Mouse (Mus musculus): ENCODE measurements around the gene Gjb1. TPM values are rescaled to one million over a fixed set of nuclear protein-coding genes. Genes with fewer than 3 reads are reported as not detected.
A peak's percentile ranks its signal among the peaks of the same experiment; 100 is the strongest.

Gene Gjb1
- polyA plus RNA-seq, 1 experiment from 2014 or later = 1.2 TPM

- no peaks in the 10 kb centered on the region for H3K9me3 ChIP-seq
- no peaks in the 10 kb centered on the region for H3K27me3 ChIP-seq
- no peak overlapping the region for H3K9ac ChIP-seq
- H3K4me2 ChIP-seq = no peak overlapping the region
- no peak overlapping the region for H3K4me3 ChIP-seq
- H3K36me3 ChIP-seq = no peaks in the 10 kb centered on the region
- ATAC-seq (ENCODE audit: low FRiP score) = no peak
- 84% methylated on average over 3 of the region's 3 CpGs for WGBS
- no peak overlapping the region for H3K27ac ChIP-seq
- no peaks in the 10 kb centered on the region for H3K4me1 ChIP-seq (replicated peaks)
These were observed 5.6 kb upstream of the Gjb1 start for GRCm38 (mm10) chrX:101370573-101370972.

- no peak overlapping the region for H3K4me2 ChIP-seq
- no peaks in the 10 kb centered on the region for H3K4me1 ChIP-seq (replicated peaks)
These were observed 3.2 kb upstream of the Gjb1 start for GRCm38 (mm10) chrX:101372946-101373345.

DNA sequence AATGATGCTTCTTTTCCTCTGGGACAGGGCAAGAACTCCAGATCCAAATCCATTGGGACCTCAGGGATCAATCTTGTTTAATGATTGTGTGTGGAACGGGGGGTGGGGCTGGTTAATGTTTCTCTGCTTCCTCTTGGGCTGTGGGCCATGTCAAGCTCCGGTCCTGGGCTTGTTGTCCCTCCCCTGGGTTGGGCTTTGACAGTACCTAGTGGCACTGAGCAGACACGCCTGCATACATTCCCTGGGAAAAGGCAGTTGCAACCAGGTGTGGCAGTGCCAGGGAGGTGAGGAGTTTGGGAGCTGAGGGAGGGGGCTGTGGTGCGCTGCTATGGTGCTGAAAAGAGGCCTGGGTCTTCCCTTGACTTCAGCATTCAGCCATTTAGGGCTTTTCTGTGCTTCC is 898 bp downstream of the Gjb1 start:
- Histone ChIP-seq H3K9me3 (no peaks in the 10 kb centered on the region), H3K27me3 (peaks cover 16% of the 10 kb centered on the region), H3K27ac (no peak overlapping the region), H3K4me2 (no peak overlapping the region), H3K36me3 (no peaks in the 10 kb centered on the region), H3K4me1 (replicated peaks) (no peaks in the 10 kb centered on the region), H3K9ac (no peak overlapping the region), H3K4me3 (no peak overlapping the region)
- ATAC-seq (ENCODE audit: low FRiP score) = no peak
- 77% methylated on average over 4 of the region's 4 CpGs for WGBS

More at GRCm38 (mm10) chrX:101372946-101373345, 3.2 kb upstream of the Gjb1 start:
- Histone ChIP-seq H3K36me3 (no peaks in the 10 kb centered on the region), H3K27ac (no peak overlapping the region), H3K9ac (no peak overlapping the region), H3K4me3 (no peak overlapping the region), H3K27me3 (no peaks in the 10 kb centered on the region), H3K9me3 (no peaks in the 10 kb centered on the region)
- no peak for ATAC-seq (ENCODE audit: low FRiP score)
- WGBS = 64% methylated on average over 5 of the region's 5 CpGs

DNA sequence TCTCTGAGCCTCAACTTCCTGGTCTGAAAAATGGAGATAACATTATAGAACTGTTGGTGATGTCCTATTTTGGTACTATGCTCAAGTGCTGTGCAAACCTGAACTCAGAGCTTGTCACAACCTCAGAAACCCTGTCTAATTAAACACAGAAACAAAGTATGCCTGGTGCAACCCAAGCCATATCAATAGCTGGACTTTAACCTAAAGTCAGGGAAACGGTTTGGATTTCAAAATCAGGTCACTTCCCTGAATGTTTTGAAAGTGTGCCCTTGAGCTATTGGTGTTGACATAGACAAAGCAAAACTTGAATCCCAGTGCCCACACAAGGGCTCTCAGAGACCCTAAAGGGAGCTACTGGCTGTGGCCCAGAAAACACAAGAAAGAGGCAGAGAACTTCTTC is 3.6 kb downstream of the Gjb1 start:
- no peak for ATAC-seq (ENCODE audit: low FRiP score)
- Histone ChIP-seq H3K9ac (no peak overlapping the region), H3K9me3 (no peaks in the 10 kb centered on the region), H3K4me2 (no peak overlapping the region), H3K4me1 (replicated peaks) (peaks cover 13% of the 10 kb centered on the region; the same call in 1 of the 2 replicates), H3K4me3 (no peak overlapping the region), H3K27me3 (peaks cover 40% of the 10 kb centered on the region), H3K36me3 (no peaks in the 10 kb centered on the region), H3K27ac (no peak overlapping the region)
- 69% methylated on average over 1 of the region's 1 CpGs for WGBS

DNA sequence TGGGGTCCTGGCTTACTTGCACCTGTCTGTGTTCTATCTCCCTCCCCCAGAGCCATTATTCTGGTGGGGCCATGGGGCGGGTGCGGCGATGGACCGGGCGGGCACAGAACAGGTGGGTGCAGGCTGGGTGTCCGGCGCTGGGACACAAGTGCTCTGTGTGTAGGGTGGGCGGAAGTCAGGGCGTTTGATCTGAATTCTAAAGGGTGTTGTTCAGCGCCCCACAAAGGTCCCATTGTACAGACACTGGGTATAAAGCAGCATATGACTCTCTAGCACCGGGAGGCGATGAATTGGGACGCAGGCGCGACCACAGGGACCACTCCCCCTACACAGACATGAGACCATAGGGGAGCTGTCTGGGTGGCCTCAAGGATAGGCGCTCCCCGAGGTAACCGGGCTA is 7.3 kb downstream of the Gjb1 start:
- no peak overlapping the region for H3K4me3 ChIP-seq
- ATAC-seq (ENCODE audit: low FRiP score) = peak; percentile 23; the same call in 1 of the 2 replicates
- H3K36me3 ChIP-seq = no peaks in the 10 kb centered on the region
- H3K4me1 ChIP-seq (replicated peaks) = peaks cover 22% of the 10 kb centered on the region; the same call in 1 of the 2 replicates
- no peak overlapping the region for H3K4me2 ChIP-seq
- WGBS = 25% methylated on average over 18 of the region's 18 CpGs
- H3K27ac ChIP-seq = no peak overlapping the region
- H3K9ac ChIP-seq = no peak overlapping the region
- H3K9me3 ChIP-seq = no peaks in the 10 kb centered on the region
- peaks cover 63% of the 10 kb centered on the region for H3K27me3 ChIP-seq

DNA sequence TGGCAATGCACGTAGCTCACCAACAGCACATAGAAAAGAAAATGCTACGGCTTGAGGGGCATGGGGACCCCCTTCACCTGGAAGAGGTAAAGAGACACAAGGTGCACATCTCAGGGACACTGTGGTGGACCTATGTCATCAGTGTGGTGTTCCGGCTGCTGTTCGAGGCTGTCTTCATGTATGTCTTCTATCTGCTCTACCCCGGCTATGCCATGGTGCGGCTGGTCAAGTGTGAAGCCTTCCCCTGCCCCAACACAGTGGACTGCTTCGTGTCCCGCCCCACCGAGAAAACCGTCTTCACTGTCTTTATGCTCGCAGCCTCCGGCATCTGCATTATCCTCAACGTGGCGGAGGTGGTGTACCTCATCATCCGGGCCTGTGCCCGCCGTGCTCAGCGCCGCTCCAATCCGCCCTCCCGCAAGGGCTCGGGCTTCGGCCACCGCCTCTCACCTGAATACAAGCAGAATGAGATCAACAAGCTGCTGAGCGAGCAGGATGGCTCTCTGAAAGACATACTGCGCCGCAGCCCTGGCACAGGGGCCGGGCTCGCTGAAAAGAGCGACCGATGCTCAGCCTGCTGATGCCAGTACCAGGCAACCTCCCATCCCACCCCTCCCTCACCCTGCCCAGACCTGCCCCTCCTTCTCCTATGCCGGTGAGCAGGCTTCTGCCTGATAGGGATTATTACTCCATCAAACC is 8.4 kb downstream of the Gjb1 start:
- Histone ChIP-seq H3K9me3 (no peaks in the 10 kb centered on the region), H3K9ac (peak overlapping the region; percentile 58), H3K27ac (no peak overlapping the region), H3K4me3 (peak overlapping the region; percentile 34), H3K27me3 (peaks cover 63% of the 10 kb centered on the region), H3K4me2 (peak overlapping the region; percentile 54), H3K4me1 (replicated peaks) (peaks cover 22% of the 10 kb centered on the region; the same call in 1 of the 2 replicates), H3K36me3 (no peaks in the 10 kb centered on the region)
- peak; percentile 76 for ATAC-seq (ENCODE audit: low FRiP score)
- 21% methylated on average over 32 of the region's 32 CpGs for WGBS

DNA sequence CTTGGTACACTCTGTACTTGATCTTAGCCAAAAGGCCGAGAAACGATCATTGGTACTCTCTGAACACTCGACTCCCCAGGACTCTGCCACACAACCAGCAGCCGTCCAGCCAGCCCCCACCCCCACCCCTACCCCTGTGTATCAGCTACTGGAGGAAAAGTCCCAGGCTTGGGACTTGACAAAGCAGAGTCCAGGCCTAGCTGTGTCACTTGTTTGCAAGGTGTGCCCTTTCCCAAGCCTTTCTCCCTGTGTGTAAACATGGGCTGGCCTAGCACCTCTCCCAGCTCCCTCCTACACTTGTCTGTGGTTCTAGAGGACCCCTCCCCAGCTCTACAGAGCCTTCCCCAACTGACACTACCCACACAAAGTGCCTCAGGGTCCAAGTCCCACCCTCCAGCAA is 10.0 kb downstream of the Gjb1 start:
- Histone ChIP-seq H3K9me3 (no peaks in the 10 kb centered on the region), H3K36me3 (no peaks in the 10 kb centered on the region), H3K27me3 (peaks cover 55% of the 10 kb centered on the region), H3K4me2 (no peak overlapping the region), H3K9ac (no peak overlapping the region), H3K4me1 (replicated peaks) (peaks cover 22% of the 10 kb centered on the region; the same call in 1 of the 2 replicates), H3K27ac (no peak overlapping the region), H3K4me3 (no peak overlapping the region)
- WGBS = 31% methylated on average over 4 of the region's 4 CpGs
- ATAC-seq (ENCODE audit: low FRiP score) = no peak

GRCm38 (mm10) chrX:101388866-101389537 is 12.8 kb downstream of the Gjb1 start:
- H3K4me1 ChIP-seq (replicated peaks) = peaks cover 16% of the 10 kb centered on the region; the same call in 1 of the 2 replicates
- no peaks in the 10 kb centered on the region for H3K36me3 ChIP-seq
- H3K27ac ChIP-seq = no peak overlapping the region
- no peak overlapping the region for H3K9ac ChIP-seq
- no peak overlapping the region for H3K4me2 ChIP-seq
- H3K27me3 ChIP-seq = peaks cover 29% of the 10 kb centered on the region
- no peak for ATAC-seq (ENCODE audit: low FRiP score)
- WGBS = 58% methylated on average over 5 of the region's 5 CpGs
- no peaks in the 10 kb centered on the region for H3K9me3 ChIP-seq
- no peak overlapping the region for H3K4me3 ChIP-seq

DNA sequence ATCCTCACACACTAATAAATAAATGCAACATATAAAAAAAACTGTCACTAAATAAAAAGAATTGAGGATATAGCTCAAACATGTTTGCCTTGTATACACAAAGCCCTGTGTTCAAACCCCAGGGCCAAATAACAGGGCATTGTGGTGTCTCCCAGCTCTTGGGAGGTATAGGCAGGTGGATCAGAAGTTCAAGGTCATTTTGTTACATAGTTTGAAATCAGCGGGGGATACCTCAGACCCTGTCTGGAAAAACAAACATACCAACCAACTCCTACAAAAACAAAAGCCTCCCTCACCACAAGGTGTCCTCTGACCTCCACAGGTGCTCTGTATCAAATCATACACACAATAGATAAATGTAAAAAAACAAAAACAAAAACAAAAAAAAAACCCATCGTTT is 18.2 kb downstream of the Gjb1 start:
- no peak overlapping the region for H3K9ac ChIP-seq
- no peaks in the 10 kb centered on the region for H3K9me3 ChIP-seq
- no peak overlapping the region for H3K4me2 ChIP-seq
- no peaks in the 10 kb centered on the region for H3K4me1 ChIP-seq (replicated peaks)
- no peak overlapping the region for H3K4me3 ChIP-seq
- H3K27ac ChIP-seq = no peak overlapping the region
- WGBS = 58% methylated on average over 2 of the region's 2 CpGs
- peaks cover 28% of the 10 kb centered on the region for H3K27me3 ChIP-seq
- ATAC-seq (ENCODE audit: low FRiP score) = no peak
- no peaks in the 10 kb centered on the region for H3K36me3 ChIP-seq

DNA sequence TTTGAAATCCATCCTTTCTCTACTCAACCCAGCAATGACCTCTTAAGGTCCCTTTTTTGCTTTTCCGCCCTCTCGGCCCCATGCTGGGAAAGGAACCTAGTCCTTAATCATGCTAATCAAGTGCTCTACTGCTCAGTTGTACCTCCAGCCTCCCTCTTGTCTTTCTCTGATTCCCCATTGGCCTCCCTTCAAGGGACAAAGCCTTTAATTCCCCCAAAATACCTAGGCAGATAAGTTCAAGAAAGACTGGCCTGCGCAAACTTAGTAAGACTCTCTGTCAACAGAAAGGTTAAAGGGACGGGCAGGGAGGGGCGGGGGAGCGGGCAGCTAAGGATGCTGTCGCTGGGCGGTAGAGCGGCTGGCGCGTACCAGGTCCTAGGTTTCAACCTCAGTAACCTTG is 20.3 kb downstream of the Gjb1 start:
- Histone ChIP-seq H3K4me3 (no peak overlapping the region), H3K4me2 (no peak overlapping the region), H3K4me1 (replicated peaks) (no peaks in the 10 kb centered on the region), H3K27ac (no peak overlapping the region), H3K36me3 (no peaks in the 10 kb centered on the region), H3K9me3 (no peaks in the 10 kb centered on the region), H3K27me3 (peaks cover 28% of the 10 kb centered on the region), H3K9ac (no peak overlapping the region)
- 21% methylated on average over 11 of the region's 11 CpGs for WGBS
- ATAC-seq (ENCODE audit: low FRiP score) = no peak

- H3K4me2 ChIP-seq = peak overlapping the region; percentile 66
- peak; percentile 41 for ATAC-seq (ENCODE audit: low FRiP score)
- no peaks in the 10 kb centered on the region for H3K9me3 ChIP-seq
- peak overlapping the region; percentile 85 for H3K27ac ChIP-seq
- peaks cover 28% of the 10 kb centered on the region for H3K4me1 ChIP-seq (replicated peaks)
- peak overlapping the region; percentile 53 for H3K4me3 ChIP-seq
- no peaks in the 10 kb centered on the region for H3K27me3 ChIP-seq
- H3K9ac ChIP-seq = peak overlapping the region; percentile 74
- peaks cover 18% of the 10 kb centered on the region for H3K36me3 ChIP-seq
- 16% methylated on average over 36 of the region's 36 CpGs for WGBS
These were observed 43.0 kb downstream of the Gjb1 start for GRCm38 (mm10) chrX:101418946-101419724.

All from hindbrain, embryonic 13.5 days (tissue).